Mouse (Mus musculus) cerebral cortex, adult 2 months (tissue): ENCODE data around the gene Asap2.

ENCODE experiments used
- WGBS: fragments of 180-500 bp; shearing (Covaris S2); methylation state at CpG from one replicate; pipeline ENCODE4 v1.1.7; 2018; 5-methylcytosine and 5-hydroxymethylcytosine counted together

Gene Asap2

GRCm38 (mm10) chr12:21133031-21133430 lies 142.8 kb downstream of the Asap2 start:
- 81% methylated on average over 4 of the region's 4 CpGs for WGBS

GRCm38 (mm10) chr12:21133972-21134859 lies 144.0 kb downstream of the Asap2 start:
- whole genome bisulfite sequencing: 61% methylated on average over 17 of the region's 17 CpGs

- WGBS: 29% methylated on average over 8 of the region's 8 CpGs
Measured at GRCm38 (mm10) chr12:21135651-21136461, 145.6 kb downstream of the Asap2 start.

- 12% methylated on average over 2 of the region's 2 CpGs for WGBS
Measured at GRCm38 (mm10) chr12:21136462-21136751, 146.1 kb downstream of the Asap2 start.

- WGBS: 44% methylated on average over 4 of the region's 4 CpGs
Measured at GRCm38 (mm10) chr12:21139560-21139959, 149.3 kb downstream of the Asap2 start.

GRCm38 (mm10) chr12:21140153-21140552 lies 149.9 kb downstream of the Asap2 start:
- WGBS: 41% methylated on average over 14 of the region's 14 CpGs

GRCm38 (mm10) chr12:21140741-21141308 lies 150.6 kb downstream of the Asap2 start:
- WGBS: 62% methylated on average over 6 of the region's 6 CpGs

GRCm38 (mm10) chr12:21141691-21142300 lies 151.5 kb downstream of the Asap2 start:
- WGBS: 70% methylated on average over 5 of the region's 5 CpGs

- WGBS: 70% methylated on average over 9 of the region's 9 CpGs
Measured at GRCm38 (mm10) chr12:21142489-21143254, 152.4 kb downstream of the Asap2 start.

GRCm38 (mm10) chr12:21144602-21145001 lies 154.3 kb downstream of the Asap2 start:
- 66% methylated on average over 5 of the region's 5 CpGs for WGBS

- WGBS: 93% methylated on average over 5 of the region's 5 CpGs
Measured at GRCm38 (mm10) chr12:21145050-21145449, 154.8 kb downstream of the Asap2 start.

- 81% methylated on average over 4 of the region's 4 CpGs for WGBS
Measured at GRCm38 (mm10) chr12:21146826-21147225, 156.6 kb downstream of the Asap2 start.

- 37% methylated on average over 8 of the region's 8 CpGs for WGBS
Measured at GRCm38 (mm10) chr12:21153279-21153707, 163.0 kb downstream of the Asap2 start.

- 60% methylated on average over 4 of the region's 4 CpGs for WGBS
Measured at GRCm38 (mm10) chr12:21155062-21155461, 164.8 kb downstream of the Asap2 start.

- 58% methylated on average over 7 of the region's 7 CpGs for WGBS
Measured at GRCm38 (mm10) chr12:21159304-21159703, 169.0 kb downstream of the Asap2 start.

- WGBS: 26% methylated on average over 8 of the region's 8 CpGs
Measured at GRCm38 (mm10) chr12:21160327-21160828, 170.1 kb downstream of the Asap2 start.

- 98% methylated on average over 4 of the region's 4 CpGs for WGBS
Measured at GRCm38 (mm10) chr12:21161841-21162240, 171.6 kb downstream of the Asap2 start.

- WGBS: 86% methylated on average over 3 of the region's 3 CpGs
Measured at GRCm38 (mm10) chr12:21163706-21164105, 173.4 kb downstream of the Asap2 start.

GRCm38 (mm10) chr12:21164251-21164650 lies 174.0 kb downstream of the Asap2 start:
- 71% methylated on average over 8 of the region's 8 CpGs for WGBS

- 67% methylated on average over 3 of the region's 3 CpGs for WGBS
Measured at GRCm38 (mm10) chr12:21165157-21165556, 174.9 kb downstream of the Asap2 start.

GRCm38 (mm10) chr12:21165891-21166342 lies 175.7 kb downstream of the Asap2 start:
- WGBS: 32% methylated on average over 7 of the region's 7 CpGs
